Comparison of ENCODE assay signal across 8 mouse cellular contexts in genomic region chr8:78431356-78431755, GRCm38 (mm10). TPM values are rescaled to one million over a fixed set of nuclear protein-coding genes. Genes with fewer than 3 reads are reported as not detected.
DNase-seq lines count a peak whose midpoint lies in the region; ATAC-seq lines count a peak whose summit lies in the region.

No protein-coding gene starts in this region.

- peak; percentile 82 for DNase-seq in kidney, postnatal 10 days
- no peak for DNase-seq in kidney, adult 18-20 months
- DNase-seq in adipocyte (ENCODE audit: low spot score) = peak; percentile 59
- DNase-seq in embryonic facial prominence, embryonic 14.5 days (ENCODE audit: low spot score) = peak; percentile 87
- no peak for DNase-seq in spleen, postnatal 14 days (ENCODE audit: low spot score in 2 of 2)
- DNase-seq in spleen, postnatal 36 days (ENCODE audit: low spot score in 2 of 2) = no peak
- DNase-seq in heart, adult 11 months = no peak

- no peaks in the 10 kb centered on the region for H3K9me3 ChIP-seq in embryonic facial prominence, embryonic 14.5 days (ENCODE audit: control insufficient read depth, low read length)
- no peaks in the 10 kb centered on the region for H3K9me3 ChIP-seq in midbrain, embryonic 13.5 days

- no peaks in the 10 kb centered on the region for H3K36me3 ChIP-seq in embryonic facial prominence, embryonic 14.5 days (ENCODE audit: control insufficient read depth, insufficient read depth, low read length)
- H3K36me3 ChIP-seq in midbrain, embryonic 13.5 days = no peaks in the 10 kb centered on the region

- H3K4me2 ChIP-seq in embryonic facial prominence, embryonic 14.5 days (ENCODE audit: low read depth, low read length) = no peak overlapping the region
- peak overlapping the region; percentile 46 for H3K4me2 ChIP-seq in midbrain, embryonic 13.5 days (replicated peaks)

- H3K4me1 ChIP-seq in embryonic facial prominence, embryonic 14.5 days (ENCODE audit: control insufficient read depth, insufficient read depth, low read length) = peaks cover 3% of the 10 kb centered on the region; the same call in 1 of the 2 replicates
- H3K4me1 ChIP-seq in midbrain, embryonic 13.5 days (replicated peaks) = peaks cover 43% of the 10 kb centered on the region

- peaks cover 93% of the 10 kb centered on the region for H3K27me3 ChIP-seq in embryonic facial prominence, embryonic 14.5 days (replicated peaks; ENCODE audit: control insufficient read depth, insufficient read depth, low read length)
- peaks cover 85% of the 10 kb centered on the region for H3K27me3 ChIP-seq in midbrain, embryonic 13.5 days

- no peak for ATAC-seq in embryonic facial prominence, embryonic 14.5 days (ENCODE audit: low read depth)
- no peak for ATAC-seq in midbrain, embryonic 13.5 days

- no peak overlapping the region for H3K4me3 ChIP-seq in embryonic facial prominence, embryonic 14.5 days (ENCODE audit: low read depth, low read length)
- H3K4me3 ChIP-seq in midbrain, embryonic 13.5 days (replicated peaks) = peak overlapping the region; percentile 27; the same call in 1 of the 2 replicates

- 1% methylated on average over 4 of the region's 4 CpGs for WGBS in embryonic facial prominence, embryonic 14.5 days
- WGBS in midbrain, embryonic 13.5 days = 3% methylated on average over 4 of the region's 4 CpGs

- H3K9ac ChIP-seq in embryonic facial prominence, embryonic 14.5 days (ENCODE audit: low read depth, low read length) = no peak overlapping the region
- H3K9ac ChIP-seq in midbrain, embryonic 13.5 days (replicated peaks) = no peak overlapping the region

- no peak overlapping the region for H3K27ac ChIP-seq in embryonic facial prominence, embryonic 14.5 days (replicated peaks; ENCODE audit: low read depth, low read length)
- no peak overlapping the region for H3K27ac ChIP-seq in midbrain, embryonic 13.5 days

RNA-seq across cellular contexts. Expression of gene Pou4f2, which starts 5.1 kb away (rescaled TPM):
- polyA plus RNA-seq in embryonic facial prominence, embryonic 14.5 days (2014; fragmentation: Nextera tagmentation; extraction: Ambion mirVana) = 0.24 and 0.25 TPM in 2 replicates
- polyA plus RNA-seq in midbrain, embryonic 13.5 days (2015; fragmentation: Nextera tagmentation; extraction: Ambion mirVana) = 8.0 and 9.9 TPM in 2 replicates

Comparison
In these comparisons a context has a peak if more than half of its experiments do, and no peak if none do; other contexts are left out.
1. DNase-seq: peak in kidney, postnatal 10 days (single experiment), adipocyte (single experiment) and embryonic facial prominence, embryonic 14.5 days (single experiment); none in kidney, adult 18-20 months (single experiment), spleen, postnatal 14 days (0 of 2), spleen, postnatal 36 days (0 of 2) and heart, adult 11 months (single experiment).